Mouse (Mus musculus) ES-E14 (cell line): ENCODE measurements around the gene Vps41.

Source experiments
- CHD2 ChIP-seq: IDR thresholded peaks from 2 replicates; pipeline ENCODE4 v1.6.1; 2014; ENCODE audit warnings: mild to moderate bottlenecking, low read depth, low read length, inconsistent platforms
- HCFC1 ChIP-seq: IDR thresholded peaks from 2 replicates; pipeline ENCODE4 v1.6.1; 2012; ENCODE audit warnings: low read length, inconsistent platforms, borderline replicate concordance; ENCODE audit not compliant: insufficient read depth
- MAFK ChIP-seq: IDR thresholded peaks from 2 replicates; pipeline ENCODE4 v1.6.1; 2014; ENCODE audit warnings: mild to moderate bottlenecking, low read depth, low read length, inconsistent platforms; ENCODE audit not compliant: insufficient read depth
- ZC3H11A ChIP-seq: IDR thresholded peaks from 2 replicates; pipeline ENCODE4 v1.6.1; 2012; ENCODE audit warnings: low read depth, mild to moderate bottlenecking, inconsistent platforms, low read length, borderline replicate concordance
- ZNF384 ChIP-seq: IDR thresholded peaks from 2 replicates; pipeline ENCODE4 v1.6.1; 2012; ENCODE audit warnings: low read depth, low read length, inconsistent platforms

DNA sequence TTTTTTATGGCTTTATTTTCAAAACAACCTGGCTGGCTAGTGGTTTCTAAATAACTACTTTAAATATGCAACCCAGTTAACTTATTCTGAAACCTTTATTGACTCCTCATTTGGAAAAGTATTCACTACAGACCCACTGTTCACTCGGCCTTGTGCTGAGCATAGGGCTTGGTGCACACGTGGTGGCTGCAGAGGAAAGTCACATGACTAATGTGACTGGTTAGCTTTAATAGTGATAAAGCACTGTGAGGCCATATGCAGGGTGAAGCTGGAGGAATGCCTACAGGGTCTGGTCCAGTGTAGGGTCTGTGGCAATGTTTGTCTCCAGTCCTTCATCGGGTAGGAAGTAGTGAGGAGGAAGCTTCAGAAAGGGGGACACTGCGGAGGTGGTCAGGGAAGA, 134.1 kb downstream of the Vps41 start:
- TF ChIP-seq ZC3H11A (no peak), ZNF384 (no peak), CHD2 (no peak), MAFK (no peak), HCFC1 (no peak)
